Mouse (Mus musculus): ENCODE measurements around the gene Gapvd1.
A peak's percentile ranks its signal among the peaks of the same experiment; 100 is the strongest.
"Not testable (repeated sequence)": the region's sequence is repeated elsewhere in the genome, so short reads cannot be mapped to it uniquely, and the experiment has no call there.

Gene Gapvd1

GRCm38 (mm10) chr2:34771368-34772226 is 16.6 kb upstream of the Gapvd1 start, which contains the start of gene Hspa5:
TSS of gene Hspa5 (plus strand) at chr2:34771970.
- peak; percentile 99 for DNase-seq (ENCODE audit: low spot score)

GRCm38 (mm10) chr2:34770951-34771350 is 15.9 kb upstream of the Gapvd1 start:
- no peak for DNase-seq (ENCODE audit: low spot score)

GRCm38 (mm10) chr2:34770049-34770448 is 15.0 kb upstream of the Gapvd1 start:
- no peak for DNase-seq (ENCODE audit: low spot score)

- DNase-seq (ENCODE audit: low spot score), result no peak
Measured at GRCm38 (mm10) chr2:34764801-34765200, 9.8 kb upstream of the Gapvd1 start.

- no peak for DNase-seq (ENCODE audit: low spot score)
Measured at GRCm38 (mm10) chr2:34762872-34763271, 7.8 kb upstream of the Gapvd1 start.

- no peak for DNase-seq (ENCODE audit: low spot score)
Measured at GRCm38 (mm10) chr2:34762174-34762573, 7.1 kb upstream of the Gapvd1 start.

- not testable (repeated sequence) for DNase-seq (ENCODE audit: low spot score)
Measured at GRCm38 (mm10) chr2:34761272-34761671, 6.2 kb upstream of the Gapvd1 start.

- DNase-seq (ENCODE audit: low spot score), result no peak
Measured at GRCm38 (mm10) chr2:34757341-34757740, 2.3 kb upstream of the Gapvd1 start.

- DNase-seq (ENCODE audit: low spot score), result no peak
Measured at GRCm38 (mm10) chr2:34753811-34754550, 1.1 kb downstream of the Gapvd1 start.

- DNase-seq (ENCODE audit: low spot score), result no peak
Measured at GRCm38 (mm10) chr2:34750245-34750644, 4.8 kb downstream of the Gapvd1 start.

- no peak for DNase-seq (ENCODE audit: low spot score)
Measured at GRCm38 (mm10) chr2:34748479-34748878, 6.6 kb downstream of the Gapvd1 start.

- no peak for DNase-seq (ENCODE audit: low spot score)
Measured at GRCm38 (mm10) chr2:34745673-34746072, 9.4 kb downstream of the Gapvd1 start.

- no peak for DNase-seq (ENCODE audit: low spot score)
Measured at GRCm38 (mm10) chr2:34744476-34744875, 10.6 kb downstream of the Gapvd1 start.

GRCm38 (mm10) chr2:34742675-34743074 is 12.4 kb downstream of the Gapvd1 start:
- DNase-seq (ENCODE audit: low spot score), result no peak

- DNase-seq (ENCODE audit: low spot score), result no peak
Measured at GRCm38 (mm10) chr2:34741390-34742159, 13.5 kb downstream of the Gapvd1 start.

GRCm38 (mm10) chr2:34739684-34740391 is 15.2 kb downstream of the Gapvd1 start:
- DNase-seq (ENCODE audit: low spot score), result no peak

- DNase-seq (ENCODE audit: low spot score), result no peak
Measured at GRCm38 (mm10) chr2:34737911-34738310, 17.1 kb downstream of the Gapvd1 start.

GRCm38 (mm10) chr2:34736626-34737025 is 18.4 kb downstream of the Gapvd1 start:
- no peak for DNase-seq (ENCODE audit: low spot score)

- no peak for DNase-seq (ENCODE audit: low spot score)
Measured at GRCm38 (mm10) chr2:34727045-34727728, 27.8 kb downstream of the Gapvd1 start.

- DNase-seq (ENCODE audit: low spot score), result no peak
Measured at GRCm38 (mm10) chr2:34725269-34725668, 29.8 kb downstream of the Gapvd1 start.

GRCm38 (mm10) chr2:34718196-34718595 is 36.8 kb downstream of the Gapvd1 start:
- no peak for DNase-seq (ENCODE audit: low spot score)

Data from layer of hippocampus, adult 9-10 months (tissue).